Mouse (Mus musculus): ENCODE measurements around the gene Dusp9. TPM values are rescaled to one million over a fixed set of nuclear protein-coding genes. Genes with fewer than 3 reads are reported as not detected.

The Dusp9 gene
- total RNA-seq, 1 experiment = 197 TPM

DNA sequence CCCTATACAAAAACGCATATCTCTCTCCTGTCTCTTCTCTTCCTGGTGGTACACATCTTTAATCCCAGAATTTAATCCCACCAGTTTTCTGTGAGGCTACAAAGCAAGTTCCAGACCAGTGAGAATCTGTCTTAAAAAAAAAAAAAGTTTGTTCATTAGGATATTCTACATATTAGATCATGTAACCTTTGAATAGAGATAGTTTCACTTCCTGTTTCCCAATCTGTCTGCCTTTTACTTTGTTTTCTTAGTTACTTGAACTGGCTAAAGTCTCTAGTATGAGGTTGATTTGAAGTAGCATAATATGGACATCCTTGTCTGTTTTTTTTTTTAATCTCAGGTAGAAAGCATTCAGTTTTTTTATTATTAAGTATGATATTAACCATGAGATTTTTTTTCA is 37.8 kb upstream of the Dusp9 start:
- Histone ChIP-seq H3K9ac (ENCODE audit: insufficient read depth, low read depth, low read length, poor library complexity, severe bottlenecking) (no peak overlapping the region), H3K27ac (ENCODE audit: insufficient read depth, low read depth, low read length, poor library complexity, severe bottlenecking) (no peak overlapping the region), H3K9me3 (ENCODE audit: control insufficient read depth, insufficient read depth, low read depth, low read length) (no peaks in the 10 kb centered on the region), H3K4me1 (ENCODE audit: control insufficient read depth in 2 of 2, insufficient read depth in 2 of 2, low read length in 2 of 2, poor library complexity in 1 of 2) (no peaks in the 10 kb centered on the region), H3K4me3 (ENCODE audit: insufficient read depth in 1 of 2, low read depth in 1 of 2, low read length in 2 of 2, poor library complexity in 1 of 2, severe bottlenecking in 1 of 2) (no peak overlapping the region), H3K36me3 (ENCODE audit: control insufficient read depth, insufficient read depth, low read length, poor library complexity, severe bottlenecking) (no peaks in the 10 kb centered on the region)
- in situ Hi-C loops (cut with MboI; ENCODE audit: low sequenced_read_pairs in 2 of 2, unreplicated experiment in 2 of 2) = no loop called here
- no peak for DNase-seq (ENCODE audit: low read depth, low spot score)
- TF ChIP-seq MAFK (IDR thresholded peaks at IDR 0.05; ENCODE audit: insufficient read depth, low read depth, low read length) = no peak

DNA sequence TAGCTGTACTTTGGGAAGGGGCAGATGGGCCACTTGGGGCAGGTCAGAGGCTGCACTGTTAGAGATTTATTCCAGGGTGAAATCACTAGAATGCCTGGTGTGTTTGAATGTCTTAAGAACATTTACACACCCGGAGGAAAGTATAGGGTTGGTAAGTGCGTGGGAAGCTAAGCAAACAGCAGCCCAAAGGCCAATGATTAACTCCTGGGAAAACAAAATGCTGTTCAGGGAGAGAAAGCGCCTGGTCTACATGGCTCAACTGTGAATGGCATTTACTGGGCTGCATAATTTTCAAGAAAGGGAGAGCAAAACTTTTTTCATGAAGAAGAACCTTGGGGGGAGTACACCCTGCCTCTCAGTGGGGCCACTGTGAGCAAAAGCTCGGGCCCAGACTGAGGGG is 25.6 kb upstream of the Dusp9 start:
- no peak for DNase-seq (ENCODE audit: low read depth, low spot score)
- in situ Hi-C loops (cut with MboI; ENCODE audit: low sequenced_read_pairs in 2 of 2, unreplicated experiment in 2 of 2) = no loop called here
- Histone ChIP-seq H3K9me3 (ENCODE audit: control insufficient read depth, insufficient read depth, low read depth, low read length) (no peaks in the 10 kb centered on the region), H3K4me1 (ENCODE audit: control insufficient read depth in 2 of 2, insufficient read depth in 2 of 2, low read length in 2 of 2, poor library complexity in 1 of 2) (no peaks in the 10 kb centered on the region), H3K36me3 (ENCODE audit: control insufficient read depth, insufficient read depth, low read length, poor library complexity, severe bottlenecking) (no peaks in the 10 kb centered on the region), H3K4me3 (ENCODE audit: insufficient read depth in 1 of 2, low read depth in 1 of 2, low read length in 2 of 2, poor library complexity in 1 of 2, severe bottlenecking in 1 of 2) (no peak overlapping the region), H3K27ac (ENCODE audit: insufficient read depth, low read depth, low read length, poor library complexity, severe bottlenecking) (no peak overlapping the region), H3K9ac (ENCODE audit: insufficient read depth, low read depth, low read length, poor library complexity, severe bottlenecking) (no peak overlapping the region)
- TF ChIP-seq MAFK (IDR thresholded peaks at IDR 0.05; ENCODE audit: insufficient read depth, low read depth, low read length) = no peak
- no peak for TF ChIP-seq ZNF384 (IDR thresholded peaks at IDR 0.05; ENCODE audit: low read depth, low read length)
- no peak for TF ChIP-seq CHD2 (IDR thresholded peaks at IDR 0.05; ENCODE audit: low read depth, low read length)
- no peak for TF ChIP-seq ZC3H11A (IDR thresholded peaks at IDR 0.05; ENCODE audit: borderline replicate concordance, low read depth, low read length)
- TF ChIP-seq HCFC1 (IDR thresholded peaks at IDR 0.05; ENCODE audit: borderline replicate concordance, insufficient read depth, low read length) = no peak

DNA sequence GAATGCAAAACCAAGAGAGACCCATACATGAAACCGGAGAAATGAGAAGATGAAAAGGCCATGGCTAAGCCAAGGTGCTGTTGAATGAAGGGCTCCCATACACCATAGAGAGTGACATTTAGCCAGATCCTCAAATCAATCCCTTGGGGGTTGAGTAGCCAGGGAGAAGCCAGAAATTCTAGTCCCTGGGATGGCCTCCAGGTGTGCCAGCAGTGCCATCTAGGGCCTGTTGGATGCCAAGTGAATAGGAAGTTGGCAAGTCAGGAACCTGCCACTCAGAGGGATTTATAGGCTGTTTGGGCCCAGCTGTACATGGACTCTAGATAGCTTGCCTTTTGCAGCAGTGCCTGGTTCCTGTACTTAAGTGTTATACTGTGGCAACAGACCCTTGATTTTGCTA is 23.3 kb upstream of the Dusp9 start:
- in situ Hi-C loops (cut with MboI; ENCODE audit: low sequenced_read_pairs in 2 of 2, unreplicated experiment in 2 of 2) = no loop called here
- TF ChIP-seq ZC3H11A (IDR thresholded peaks at IDR 0.05; ENCODE audit: borderline replicate concordance, low read depth, low read length) = no peak
- TF ChIP-seq MAFK (IDR thresholded peaks at IDR 0.05; ENCODE audit: insufficient read depth, low read depth, low read length) = no peak
- TF ChIP-seq HCFC1 (IDR thresholded peaks at IDR 0.05; ENCODE audit: borderline replicate concordance, insufficient read depth, low read length) = no peak
- no peak for TF ChIP-seq ZNF384 (IDR thresholded peaks at IDR 0.05; ENCODE audit: low read depth, low read length)
- no peak for TF ChIP-seq CHD2 (IDR thresholded peaks at IDR 0.05; ENCODE audit: low read depth, low read length)
- H3K9ac ChIP-seq (ENCODE audit: insufficient read depth, low read depth, low read length, poor library complexity, severe bottlenecking) = no peak overlapping the region
- H3K4me1 ChIP-seq (ENCODE audit: control insufficient read depth in 2 of 2, insufficient read depth in 2 of 2, low read length in 2 of 2, poor library complexity in 1 of 2) = no peaks in the 10 kb centered on the region
- no peak for DNase-seq (ENCODE audit: low read depth, low spot score)
- no peak overlapping the region for H3K27ac ChIP-seq (ENCODE audit: insufficient read depth, low read depth, low read length, poor library complexity, severe bottlenecking)
- no peak overlapping the region for H3K4me3 ChIP-seq (ENCODE audit: insufficient read depth in 1 of 2, low read depth in 1 of 2, low read length in 2 of 2, poor library complexity in 1 of 2, severe bottlenecking in 1 of 2)
- no peaks in the 10 kb centered on the region for H3K36me3 ChIP-seq (ENCODE audit: control insufficient read depth, insufficient read depth, low read length, poor library complexity, severe bottlenecking)
- no peaks in the 10 kb centered on the region for H3K9me3 ChIP-seq (ENCODE audit: control insufficient read depth, insufficient read depth, low read depth, low read length)

DNA sequence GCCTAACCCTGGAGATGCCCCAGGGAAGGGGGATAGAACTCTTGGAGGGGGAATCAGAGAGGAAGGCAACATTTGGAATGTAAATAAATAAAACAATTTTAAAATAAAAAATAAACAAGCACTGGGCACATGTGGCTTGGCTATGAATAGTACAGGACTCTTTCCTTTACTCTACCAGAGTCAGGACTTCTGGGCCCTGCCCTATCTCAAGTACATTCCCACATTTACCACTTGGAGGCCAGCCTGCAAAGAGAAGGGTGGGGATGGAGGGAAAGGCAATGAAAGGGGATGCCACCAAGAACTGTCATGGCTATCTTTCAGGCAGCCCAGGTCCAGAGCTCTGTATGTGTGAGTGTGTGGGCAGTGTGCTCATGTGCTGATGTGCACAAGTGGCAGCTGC is 19.8 kb upstream of the Dusp9 start:
- DNase-seq (ENCODE audit: low read depth, low spot score) = no peak
- no peaks in the 10 kb centered on the region for H3K4me1 ChIP-seq (ENCODE audit: control insufficient read depth in 2 of 2, insufficient read depth in 2 of 2, low read length in 2 of 2, poor library complexity in 1 of 2)
- no peaks in the 10 kb centered on the region for H3K9me3 ChIP-seq (ENCODE audit: control insufficient read depth, insufficient read depth, low read depth, low read length)
- no peak overlapping the region for H3K4me3 ChIP-seq (ENCODE audit: insufficient read depth in 1 of 2, low read depth in 1 of 2, low read length in 2 of 2, poor library complexity in 1 of 2, severe bottlenecking in 1 of 2)
- no peaks in the 10 kb centered on the region for H3K36me3 ChIP-seq (ENCODE audit: control insufficient read depth, insufficient read depth, low read length, poor library complexity, severe bottlenecking)
- no peak overlapping the region for H3K27ac ChIP-seq (ENCODE audit: insufficient read depth, low read depth, low read length, poor library complexity, severe bottlenecking)
- H3K9ac ChIP-seq (ENCODE audit: insufficient read depth, low read depth, low read length, poor library complexity, severe bottlenecking) = no peak overlapping the region
- no peak for TF ChIP-seq HCFC1 (IDR thresholded peaks at IDR 0.05; ENCODE audit: borderline replicate concordance, insufficient read depth, low read length)
- no peak for TF ChIP-seq ZC3H11A (IDR thresholded peaks at IDR 0.05; ENCODE audit: borderline replicate concordance, low read depth, low read length)
- no peak for TF ChIP-seq MAFK (IDR thresholded peaks at IDR 0.05; ENCODE audit: insufficient read depth, low read depth, low read length)
- no peak for TF ChIP-seq CHD2 (IDR thresholded peaks at IDR 0.05; ENCODE audit: low read depth, low read length)
- no peak for TF ChIP-seq ZNF384 (IDR thresholded peaks at IDR 0.05; ENCODE audit: low read depth, low read length)
- in situ Hi-C loops (cut with MboI; ENCODE audit: low sequenced_read_pairs in 2 of 2, unreplicated experiment in 2 of 2) = no loop called here

DNA sequence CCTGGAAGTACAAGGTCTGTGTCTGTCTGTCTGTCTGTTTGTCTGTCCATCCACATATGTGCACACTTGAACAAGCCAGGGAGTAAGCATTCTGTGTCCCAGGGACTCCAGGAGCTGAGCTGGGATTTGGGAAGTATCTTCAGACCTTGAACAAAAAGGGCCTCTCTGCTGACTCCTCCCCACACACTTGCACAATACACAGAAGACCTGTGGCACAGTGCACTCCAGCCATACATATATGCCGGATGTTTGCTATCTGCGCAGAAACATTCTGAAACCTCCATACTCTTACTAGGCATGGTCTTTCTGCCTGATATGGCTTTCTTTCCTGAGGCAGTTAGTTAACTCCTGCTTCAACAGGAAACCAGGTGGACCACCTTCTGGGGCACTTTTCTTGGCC is 19.3 kb upstream of the Dusp9 start:
- Histone ChIP-seq H3K27ac (ENCODE audit: insufficient read depth, low read depth, low read length, poor library complexity, severe bottlenecking) (no peak overlapping the region), H3K4me3 (ENCODE audit: insufficient read depth in 1 of 2, low read depth in 1 of 2, low read length in 2 of 2, poor library complexity in 1 of 2, severe bottlenecking in 1 of 2) (no peak overlapping the region), H3K9ac (ENCODE audit: insufficient read depth, low read depth, low read length, poor library complexity, severe bottlenecking) (no peak overlapping the region), H3K9me3 (ENCODE audit: control insufficient read depth, insufficient read depth, low read depth, low read length) (no peaks in the 10 kb centered on the region), H3K36me3 (ENCODE audit: control insufficient read depth, insufficient read depth, low read length, poor library complexity, severe bottlenecking) (no peaks in the 10 kb centered on the region), H3K4me1 (ENCODE audit: control insufficient read depth in 2 of 2, insufficient read depth in 2 of 2, low read length in 2 of 2, poor library complexity in 1 of 2) (no peaks in the 10 kb centered on the region)
- in situ Hi-C loops (cut with MboI; ENCODE audit: low sequenced_read_pairs in 2 of 2, unreplicated experiment in 2 of 2) = no loop called here
- no peak for DNase-seq (ENCODE audit: low read depth, low spot score)
- TF ChIP-seq MAFK (IDR thresholded peaks at IDR 0.05; ENCODE audit: insufficient read depth, low read depth, low read length) = no peak
- no peak for TF ChIP-seq ZC3H11A (IDR thresholded peaks at IDR 0.05; ENCODE audit: borderline replicate concordance, low read depth, low read length)
- no peak for TF ChIP-seq CHD2 (IDR thresholded peaks at IDR 0.05; ENCODE audit: low read depth, low read length)
- TF ChIP-seq HCFC1 (IDR thresholded peaks at IDR 0.05; ENCODE audit: borderline replicate concordance, insufficient read depth, low read length) = no peak
- no peak for TF ChIP-seq ZNF384 (IDR thresholded peaks at IDR 0.05; ENCODE audit: low read depth, low read length)

Measured in ES-E14 (cell line).